Mouse (Mus musculus) Patski (cell line): Measurements from ENCODE around the gene Lad1. TPM values are rescaled to one million over a fixed set of nuclear protein-coding genes. Genes with fewer than 3 reads are reported as not detected.

Experiments used
- ATAC-seq: fragments of 100-300 bp; one replicate; pipeline ENCODE4 v1.8.0; 2021
- CTCF ChIA-PET: fragments of 350-600 bp; sonication (Branson Sonifier 250); formaldehyde crosslinking; loops from one replicate; lab custom pipeline; 2022; ENCODE audit warnings: inconsistent platforms; lab: Charles Lee
- POLR2A ChIA-PET: fragments of 350-600 bp; sonication (Branson Sonifier 250); formaldehyde crosslinking; loops from one replicate; lab custom pipeline; 2022; ENCODE audit warnings: antibody characterized with exemption, inconsistent platforms; lab: Charles Lee
- DNase-seq: peaks from one replicate; pipeline ENCODE4 v3.0.0-alpha.2; 2011; ENCODE audit warnings: low read depth, low spot score
- H3K27me3 ChIP-seq: fragments of 371-371 bp; one replicate; pipeline ENCODE4 v1.5.1; 2021
- CTCF ChIP-seq: fragments of 100-300 bp; IDR thresholded peaks from one replicate; pipeline ENCODE4 v1.5.1; 2021
- in situ Hi-C: fragments of 300-500 bp; cut with MboI; formaldehyde crosslinking; loops from 3 replicates; pipeline ENCODE4 v1.11.1; 2018; ENCODE audit warnings: low pct_unique_long_range_greater_than_20kb, mixed read lengths
- polyA plus RNA-seq: library from polyadenylated mRNA; unstranded; gene quantifications from one replicate; pipeline ENCODE4 v1.2.3, GENCODE M21; 2021

The Lad1 gene
- 138 TPM for polyA plus RNA-seq

DNA sequence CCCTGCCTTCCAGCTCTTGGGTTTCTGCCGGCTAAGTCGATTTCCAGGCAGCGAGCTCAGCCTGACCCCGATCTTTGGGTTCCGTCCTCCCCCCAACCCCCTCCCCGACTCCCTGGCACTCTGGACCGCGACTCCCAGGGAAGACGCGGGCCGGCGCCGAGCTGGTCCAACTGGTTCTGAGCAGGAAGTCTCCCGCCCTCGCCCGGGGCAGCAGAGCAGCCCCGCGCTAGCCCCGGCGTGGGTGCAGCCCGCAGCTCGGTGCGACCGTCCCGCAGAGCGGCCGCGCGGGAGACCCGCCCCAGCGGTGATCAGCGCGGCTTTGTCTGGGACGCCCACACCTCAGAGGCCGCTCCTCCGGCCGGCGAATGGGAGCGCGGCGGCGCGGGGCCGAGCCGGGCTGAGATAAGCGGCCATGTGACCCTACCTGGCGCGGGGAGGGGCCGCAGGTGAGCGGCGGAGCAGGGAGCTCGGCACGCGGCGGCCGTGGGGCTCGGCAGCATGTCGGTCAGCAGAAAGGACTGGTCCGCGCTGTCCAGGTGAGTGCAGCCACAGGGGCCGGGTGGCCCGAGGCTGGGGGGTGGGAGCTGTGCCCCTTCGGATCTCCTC is at the start of gene Lad1:
Gene Lad1 (plus strand): TSS at position 118 of the 606 bp plus-strand sequence.
- in situ Hi-C loops, result no loop called here
- CTCF ChIA-PET, result interaction anchor here (1.5 kb wide), 1 partner anchor 29 kb away, joined by 3 read pairs; no protein-coding TSS in a partner anchor

DNA sequence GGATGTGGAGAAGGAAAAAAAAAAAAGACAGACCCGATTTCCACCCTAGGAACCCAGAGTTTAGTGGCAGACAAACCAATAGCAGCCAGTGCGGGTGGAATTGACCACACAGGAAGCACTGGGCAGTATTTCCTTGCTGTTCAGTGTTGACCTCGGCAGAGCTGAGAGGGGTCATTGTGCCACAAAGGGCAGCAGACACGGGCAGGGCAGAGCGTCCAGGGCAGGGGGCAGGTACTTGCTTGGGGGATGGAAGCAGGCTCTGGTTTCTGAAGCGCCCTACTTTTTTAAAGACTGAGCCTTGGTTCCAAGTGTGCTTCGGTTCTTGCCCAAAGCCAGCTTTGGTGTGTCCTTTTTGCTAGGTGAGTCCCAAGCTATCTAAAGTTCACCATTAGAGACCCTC is 48.2 kb upstream of the Lad1 start:
- ChIA-PET POLR2A (interaction anchor here (0.6 to 1.6 kb wide), 3 partner anchors 10 to 372 kb away, joined by 4 to 7 read pairs (median 6); partner anchors contain the start of gene Lad1), CTCF (interaction anchor here (1.5 to 19.3 kb wide), 2 partner anchors 15 to 52 kb away, joined by 4 to 218 read pairs; no protein-coding TSS in a partner anchor)
- H3K27me3 ChIP-seq, result no peaks in the 10 kb centered on the region
- TF ChIP-seq CTCF, result no peak
- no peak for DNase-seq
- no peak for ATAC-seq
- in situ Hi-C loops, result no loop called here

More for the DNA sequence above, at the start of gene Lad1:
- H3K27me3 ChIP-seq, result no peaks in the 10 kb centered on the region
- DNase-seq (no peak), ATAC-seq (no peak)
- TF ChIP-seq CTCF, result no peak
- POLR2A ChIA-PET, result interaction anchor here (1.4 to 2.5 kb wide), 2 partner anchors 9 to 48 kb away, joined by 5 to 6 read pairs; no protein-coding TSS in a partner anchor

DNA sequence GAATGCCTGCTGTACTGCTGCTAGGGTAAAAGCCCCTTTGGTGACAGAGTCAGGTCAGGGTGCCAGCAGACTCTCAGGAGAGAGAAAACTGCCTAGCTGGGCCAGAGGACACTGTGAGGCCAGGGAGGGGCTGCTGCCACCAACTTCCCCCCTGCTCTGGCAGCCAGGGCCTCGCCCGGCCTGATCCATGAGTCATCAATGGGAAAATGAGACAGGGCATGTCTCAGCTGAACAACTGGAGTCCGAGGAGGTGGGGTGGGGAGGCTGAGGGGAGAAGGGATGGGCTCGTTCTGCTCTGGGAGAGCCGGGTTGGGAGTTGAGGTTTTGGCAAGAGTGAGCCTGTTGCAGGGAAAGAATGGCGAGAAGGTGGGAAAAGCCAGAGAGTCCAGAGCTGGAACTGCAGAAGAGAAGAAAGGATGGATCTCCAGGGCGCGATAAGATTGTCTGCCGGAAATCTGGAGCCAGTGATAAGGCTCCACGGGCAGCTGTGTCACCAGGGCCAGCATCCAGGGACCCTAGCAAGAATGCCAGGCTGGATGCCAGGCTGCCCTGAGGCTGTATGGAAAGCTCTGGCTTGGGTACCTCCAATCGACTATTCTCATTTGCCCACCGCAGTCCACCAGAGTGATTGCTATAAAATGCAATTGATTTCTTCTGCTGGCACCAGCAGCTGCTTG is 47.4 kb upstream of the Lad1 start:
- H3K27me3 ChIP-seq, result no peaks in the 10 kb centered on the region
- POLR2A ChIA-PET, result interaction anchor here (0.5 to 2.0 kb wide), 6 partner anchors 10 to 373 kb away, joined by 3 to 10 read pairs (median 6); partner anchors contain the start of gene Lad1
- CTCF ChIA-PET, result interaction anchor here (1.1 to 19.3 kb wide), 4 partner anchors 16 to 57 kb away, joined by 3 to 218 read pairs (median 10); no protein-coding TSS in a partner anchor
- peak; percentile 77 for DNase-seq
- peak; percentile 79 for ATAC-seq
- in situ Hi-C loops, result no loop called here
- TF ChIP-seq CTCF, result no peak

DNA sequence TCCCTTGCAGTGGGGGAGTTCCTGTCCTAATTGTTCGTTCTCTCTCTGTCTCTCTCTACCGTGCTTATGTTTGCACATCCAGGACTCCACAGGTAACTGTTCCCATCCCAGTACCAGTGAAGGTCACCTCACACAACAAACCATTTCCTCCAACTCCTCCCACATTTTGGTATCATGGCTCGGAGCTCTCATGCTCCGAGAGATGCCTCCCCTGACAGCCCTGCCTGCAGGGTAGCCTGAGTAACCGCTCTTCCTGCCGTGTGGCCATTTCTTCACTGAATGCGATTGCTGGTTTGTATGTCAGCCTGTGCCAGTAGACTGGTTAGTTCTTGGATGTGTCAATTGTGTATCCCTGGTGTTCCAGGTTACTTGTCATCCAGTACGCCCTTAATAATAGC is 46.8 kb upstream of the Lad1 start:
- in situ Hi-C loops, result no loop called here
- ChIA-PET CTCF (interaction anchor here (1.0 to 19.3 kb wide), 5 partner anchors 16 to 57 kb away, joined by 3 to 218 read pairs (median 4); partner anchors contain the start of gene Csrp1), POLR2A (interaction anchor here (0.5 to 2.0 kb wide), 5 partner anchors 8 to 87 kb away, joined by 3 to 10 read pairs (median 6); partner anchors contain the start of gene Lad1)
- no peak for TF ChIP-seq CTCF
- no peaks in the 10 kb centered on the region for H3K27me3 ChIP-seq
- ATAC-seq (peak; percentile 55), DNase-seq (no peak)

DNA sequence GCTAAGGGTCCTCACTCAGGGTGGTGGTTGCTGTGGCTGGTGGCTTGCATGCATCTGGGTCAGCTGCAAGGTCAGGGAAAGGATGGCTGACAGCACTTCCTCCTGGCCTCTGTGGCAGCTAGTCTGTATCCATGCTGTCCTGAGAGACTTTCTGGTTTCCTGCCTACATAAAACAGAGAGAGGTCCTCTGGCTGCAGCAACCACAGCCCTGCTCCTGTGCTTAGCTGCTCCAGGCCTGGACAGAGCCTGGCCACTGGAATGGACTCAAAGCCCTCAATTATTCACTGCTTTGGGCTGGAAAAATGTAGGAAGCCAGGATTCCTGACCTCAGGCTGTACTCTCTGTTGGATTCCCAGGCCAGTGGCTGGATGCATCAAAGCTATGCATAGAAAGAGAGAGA is 41.8 kb upstream of the Lad1 start:
- POLR2A ChIA-PET, result no interaction called here
- TF ChIP-seq CTCF, result no peak
- in situ Hi-C loops, result no loop called here
- DNase-seq (no peak), ATAC-seq (no peak)
- no peaks in the 10 kb centered on the region for H3K27me3 ChIP-seq
- CTCF ChIA-PET, result interaction anchor here (1.3 to 19.3 kb wide), 4 partner anchors 11 to 34 kb away, joined by 3 to 218 read pairs (median 6); no protein-coding TSS in a partner anchor

DNA sequence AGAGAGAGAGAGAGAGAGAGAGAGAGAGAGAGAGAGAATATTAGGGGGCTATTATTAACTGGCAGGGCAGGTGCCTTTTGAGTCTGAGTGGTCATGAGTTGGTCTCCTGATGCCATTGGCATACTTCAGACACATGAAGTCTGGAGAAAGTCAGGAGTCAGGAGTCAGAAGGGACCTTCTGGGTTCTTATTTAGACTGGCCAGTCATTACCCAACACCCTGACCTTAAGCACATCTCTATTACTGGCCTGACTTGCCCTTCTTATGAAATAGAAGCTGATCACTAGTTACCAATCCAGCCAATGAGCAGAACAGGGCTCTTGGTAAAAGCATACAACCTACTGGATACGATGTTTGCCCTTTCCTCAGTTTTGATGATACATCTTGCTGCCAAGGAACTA is 41.4 kb upstream of the Lad1 start:
- ATAC-seq (no peak), DNase-seq (no peak)
- no peaks in the 10 kb centered on the region for H3K27me3 ChIP-seq
- ChIA-PET POLR2A (no interaction called here), CTCF (interaction anchor here (1.3 to 19.3 kb wide), 4 partner anchors 10 to 34 kb away, joined by 3 to 218 read pairs (median 6); no protein-coding TSS in a partner anchor)
- TF ChIP-seq CTCF, result no peak
- in situ Hi-C loops, result no loop called here

DNA sequence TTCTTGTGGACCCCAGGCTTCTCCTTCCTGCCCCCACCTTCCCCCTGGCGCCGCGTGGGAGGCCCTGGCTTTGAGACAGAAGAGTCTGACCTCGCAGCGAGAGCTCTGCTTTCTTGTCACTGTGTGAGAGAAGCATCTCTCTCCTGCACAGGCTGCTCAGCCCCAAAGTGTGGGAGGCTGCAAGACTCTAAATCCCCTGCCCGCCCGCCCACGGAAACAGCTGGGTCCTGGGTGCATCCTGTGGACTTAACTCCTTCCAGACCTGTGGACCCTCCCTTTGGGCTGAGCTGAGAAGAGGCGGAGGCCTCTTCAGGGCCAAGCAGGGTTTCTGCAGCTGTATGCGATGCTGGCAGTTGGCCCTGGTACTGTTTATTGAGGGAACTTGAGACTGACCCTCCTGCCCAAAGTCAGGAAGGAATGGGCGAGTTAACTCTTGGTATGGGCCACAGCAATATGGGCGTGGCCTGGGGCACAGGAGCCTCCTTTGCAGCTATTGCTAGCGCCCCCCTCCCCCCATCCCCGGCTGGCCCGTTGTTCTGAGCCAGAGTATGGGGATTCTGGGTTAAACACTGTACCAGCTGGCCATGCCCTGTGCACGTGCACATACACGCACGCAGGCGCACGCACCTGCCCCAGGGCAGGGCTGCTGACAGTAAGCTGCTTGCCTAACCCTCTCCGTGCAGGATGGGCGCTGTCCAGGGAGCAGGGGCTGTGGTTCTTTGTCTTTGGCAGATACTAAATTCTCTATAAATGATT is 39.4 kb upstream of the Lad1 start, which contains the start of gene Tnni1:
Gene Tnni1 (plus strand): TSS at position 655 of the 756 bp plus-strand sequence.
- no peaks in the 10 kb centered on the region for H3K27me3 ChIP-seq
- ATAC-seq (no peak), DNase-seq (no peak)
- ChIA-PET POLR2A (interaction anchor here (0.8 to 1.5 kb wide), 3 partner anchors 12 to 80 kb away, joined by 4 to 6 read pairs (median 4); partner anchors contain the start of gene Phlda3), CTCF (interaction anchor here (0.7 to 19.3 kb wide), 4 partner anchors 10 to 59 kb away, joined by 3 to 218 read pairs (median 5); partner anchors contain the start of gene Csrp1)
- in situ Hi-C loops, result no loop called here
- TF ChIP-seq CTCF, result no peak

DNA sequence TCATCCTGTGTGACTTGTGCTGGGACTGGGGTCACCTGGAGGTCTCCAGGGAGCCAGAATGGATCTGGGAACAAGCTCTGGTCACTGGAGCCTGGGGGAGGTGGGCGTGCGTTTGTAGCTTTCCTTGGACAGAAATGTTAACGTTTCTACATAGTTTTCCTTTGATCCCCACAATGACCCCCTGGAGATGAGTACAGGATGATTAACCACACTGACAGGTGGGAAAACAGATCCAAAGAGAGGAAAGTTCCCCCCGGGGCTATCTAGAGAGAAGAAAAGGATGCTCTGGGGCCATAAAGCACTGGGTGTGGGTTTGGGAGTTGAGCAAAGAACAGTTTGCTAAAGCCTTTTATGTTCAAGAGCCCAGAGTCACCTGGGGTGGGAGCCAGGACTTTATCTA is 37.7 kb upstream of the Lad1 start:
- in situ Hi-C loops, result loop anchor here (5.0 kb wide), 1 partner anchor 58 kb away; the partner anchor contains the start of gene Csrp1
- ATAC-seq (no peak), DNase-seq (no peak)
- TF ChIP-seq CTCF, result no peak
- ChIA-PET CTCF (interaction anchor here (1.1 to 19.3 kb wide), 13 partner anchors 9 to 162 kb away, joined by 3 to 218 read pairs (median 5); partner anchors contain the start of genes Csrp1 and Phlda3), POLR2A (interaction anchor here (1.3 to 1.9 kb wide), 3 partner anchors 9 to 27 kb away, joined by 4 to 10 read pairs (median 6); partner anchors contain the start of gene Phlda3)
- H3K27me3 ChIP-seq, result no peaks in the 10 kb centered on the region

DNA sequence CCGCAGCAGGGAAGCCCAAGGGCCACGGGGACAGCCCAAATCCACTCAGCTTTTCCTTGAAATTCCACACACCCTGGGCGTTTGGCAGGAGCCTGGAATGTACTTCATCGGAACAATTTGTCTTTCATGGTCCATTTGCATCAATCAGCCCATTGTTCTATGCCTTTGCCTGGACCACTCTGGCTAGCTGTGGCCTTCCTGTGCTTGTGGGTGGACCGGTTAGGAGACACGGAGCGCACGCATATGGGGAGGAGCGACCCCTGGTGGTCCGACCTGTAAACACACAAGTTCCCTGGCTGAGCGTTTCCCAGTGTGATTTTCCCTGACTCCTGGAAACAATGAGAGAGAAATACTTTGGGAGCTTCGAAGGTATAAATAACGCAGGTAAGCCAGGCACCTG is 37.2 kb upstream of the Lad1 start:
- H3K27me3 ChIP-seq, result no peaks in the 10 kb centered on the region
- ATAC-seq, result no peak
- no peak for DNase-seq
- CTCF ChIA-PET, result interaction anchor here (0.8 to 19.3 kb wide), 16 partner anchors 8 to 162 kb away, joined by 3 to 218 read pairs (median 5); partner anchors contain the start of genes Csrp1 and Phlda3
- TF ChIP-seq CTCF, result peak; percentile 90
- POLR2A ChIA-PET, result interaction anchor here (1.7 to 1.9 kb wide), 2 partner anchors 10 to 28 kb away, joined by 4 to 10 read pairs; no protein-coding TSS in a partner anchor
- in situ Hi-C loops, result loop anchor here (5.0 kb wide), 1 partner anchor 59 kb away; the partner anchor contains the start of gene Csrp1
